Mouse (Mus musculus): ENCODE measurements around the gene Duox1.

DNA sequence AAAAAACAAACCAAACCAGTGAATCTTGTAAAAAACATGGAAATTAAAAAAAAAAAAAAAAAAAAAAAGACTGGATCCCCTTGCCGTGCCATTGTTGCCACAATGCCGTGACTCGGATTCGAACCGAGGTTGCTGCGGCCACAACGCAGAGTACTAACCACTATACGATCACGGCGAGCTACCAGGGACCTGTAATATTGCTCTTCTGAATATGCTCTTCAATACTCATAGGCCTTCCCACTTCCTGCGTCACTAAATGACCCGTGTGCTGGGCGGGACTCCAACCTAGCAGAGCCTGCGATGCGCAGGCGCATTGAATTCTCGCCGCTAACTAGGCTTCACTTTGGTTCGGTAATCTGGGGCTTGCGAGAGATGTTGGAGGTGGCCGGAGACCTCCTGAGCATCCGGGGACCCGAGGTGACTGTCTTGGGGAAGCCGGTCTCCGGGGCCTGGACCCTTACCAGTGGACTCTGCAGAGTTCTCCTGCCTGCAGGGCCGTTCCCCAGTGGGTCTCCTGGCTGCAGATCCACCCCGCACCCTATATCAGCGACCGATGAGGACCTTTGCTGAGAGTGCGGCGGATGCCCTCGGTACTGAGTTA is 60.0 kb downstream of the Duox1 start:
- no peak for TF ChIP-seq CTCF (IDR thresholded peaks at IDR 0.05; ENCODE audit: borderline replicate concordance, extremely low read depth, insufficient read depth, insufficient read length)
- peak; percentile 40; the same call in 1 of the 2 replicates for TF ChIP-seq POLR2A (IDR thresholded peaks at IDR 0.05; ENCODE audit: borderline replicate concordance, extremely low read depth, insufficient read depth, insufficient read length, poor library complexity, severe bottlenecking)
